Mouse (Mus musculus) cortical plate, adult 2 months (tissue): ENCODE results near the gene Mpv17l. TPM values are rescaled to one million over a fixed set of nuclear protein-coding genes. Genes with fewer than 3 reads are reported as not detected.
"Not testable (repeated sequence)": the region's sequence is repeated elsewhere in the genome, so short reads cannot be mapped to it uniquely, and the experiment has no call there.

Experiments
- H3K27ac ChIP-seq: fragments of 200-500 bp; 2 replicates; pipeline ENCODE4 v1.5.1; 2012; ENCODE audit warnings: low read length, control low read depth, inconsistent platforms; ENCODE audit not compliant: insufficient read depth
- H3K4me1 ChIP-seq: fragments of 200-500 bp; 2 replicates; pipeline ENCODE4 v1.6.1; 2011; ENCODE audit warnings: low read length; ENCODE audit not compliant: control insufficient read depth, insufficient read depth
- H3K4me3 ChIP-seq: fragments of 200-500 bp; 2 replicates; pipeline ENCODE4 v1.5.1; 2011; ENCODE audit warnings: mild to moderate bottlenecking, low read length, control low read depth; ENCODE audit not compliant: insufficient read depth
- CTCF ChIP-seq: fragments of 200-500 bp; IDR thresholded peaks from 2 replicates; pipeline ENCODE4 v1.5.1; 2011; ENCODE audit warnings: mild to moderate bottlenecking, control low read depth, low read length; ENCODE audit not compliant: insufficient read depth; ENCODE audit errors: extremely low read depth
- POLR2A ChIP-seq: fragments of 200-500 bp; IDR thresholded peaks from 2 replicates; pipeline ENCODE4 v1.6.1; 2011; ENCODE audit warnings: mild to moderate bottlenecking, low read length, control low read depth; ENCODE audit not compliant: insufficient read depth; ENCODE audit errors: extremely low read depth
- polyA plus RNA-seq: library from polyadenylated mRNA; depleted of rRNA; stranded (reverse); fragments of >200 nt; gene quantifications from 2 replicates; pipeline ENCODE4 v1.2.3, GENCODE M21; 2012

The Mpv17l gene
- polyA plus RNA-seq, 1 experiment = 53.9 TPM

- Histone ChIP-seq H3K27ac (no peak overlapping the region), H3K4me3 (no peak overlapping the region), H3K4me1 (no peaks in the 10 kb centered on the region)
- no peak for TF ChIP-seq CTCF
Observed at GRCm38 (mm10) chr16:13894097-13894496, 8.9 kb upstream of the Mpv17l start.

GRCm38 (mm10) chr16:13895740-13896139, 7.2 kb upstream of the Mpv17l start:
- no peak overlapping the region for H3K27ac ChIP-seq
- TF ChIP-seq CTCF (no peak), POLR2A (no peak)
- H3K4me1 ChIP-seq = no peaks in the 10 kb centered on the region
- no peak overlapping the region for H3K4me3 ChIP-seq

- TF ChIP-seq POLR2A (no peak), CTCF (no peak)
- Histone ChIP-seq H3K4me1 (no peaks in the 10 kb centered on the region), H3K4me3 (no peak overlapping the region), H3K27ac (no peak overlapping the region)
Observed at GRCm38 (mm10) chr16:13896357-13896756, 6.6 kb upstream of the Mpv17l start.

- Histone ChIP-seq H3K4me3 (no peak overlapping the region), H3K27ac (no peak overlapping the region), H3K4me1 (peaks cover 4% of the 10 kb centered on the region)
- TF ChIP-seq CTCF (no peak), POLR2A (no peak)
Observed at GRCm38 (mm10) chr16:13898981-13899380, 4.0 kb upstream of the Mpv17l start.

GRCm38 (mm10) chr16:13902397-13902831, 547 bp upstream of the Mpv17l start:
- TF ChIP-seq CTCF (no peak), POLR2A (no peak)
- Histone ChIP-seq H3K27ac (peak overlapping the region; percentile 43; the same call in 1 of the 2 replicates), H3K4me3 (peak overlapping the region; percentile 80), H3K4me1 (peaks cover 4% of the 10 kb centered on the region)

- TF ChIP-seq CTCF = peak; percentile 61
- no peak for TF ChIP-seq POLR2A
- H3K4me1 ChIP-seq = peaks cover 4% of the 10 kb centered on the region
- H3K27ac ChIP-seq = peak overlapping the region; percentile 62
- peak overlapping the region; percentile 80 for H3K4me3 ChIP-seq
Observed at GRCm38 (mm10) chr16:13903488-13903887, 527 bp downstream of the Mpv17l start.

GRCm38 (mm10) chr16:13907297-13907696, 4.3 kb downstream of the Mpv17l start:
- TF ChIP-seq POLR2A = no peak
- TF ChIP-seq CTCF = no peak
- H3K27ac ChIP-seq = no peak overlapping the region
- H3K4me1 ChIP-seq = no peaks in the 10 kb centered on the region
- H3K4me3 ChIP-seq = no peak overlapping the region

GRCm38 (mm10) chr16:13920093-13920492, 17.1 kb downstream of the Mpv17l start:
- Histone ChIP-seq H3K4me3 (no peak overlapping the region), H3K27ac (no peak overlapping the region), H3K4me1 (no peaks in the 10 kb centered on the region)
- no peak for TF ChIP-seq CTCF
- TF ChIP-seq POLR2A = no peak

- H3K4me1 ChIP-seq = no peaks in the 10 kb centered on the region
- H3K27ac ChIP-seq = no peak overlapping the region
- H3K4me3 ChIP-seq = no peak overlapping the region
- TF ChIP-seq CTCF (peak; percentile 29; the same call in 1 of the 2 replicates), POLR2A (no peak)
Observed at GRCm38 (mm10) chr16:13921063-13921462, 18.1 kb downstream of the Mpv17l start.

GRCm38 (mm10) chr16:13921781-13922180, 18.8 kb downstream of the Mpv17l start:
- Histone ChIP-seq H3K4me3 (no peak overlapping the region), H3K4me1 (no peaks in the 10 kb centered on the region), H3K27ac (no peak overlapping the region)
- no peak for TF ChIP-seq CTCF

- H3K27ac ChIP-seq, H3K4me3 ChIP-seq, H3K4me1 ChIP-seq: not testable (repeated sequence)
Observed at GRCm38 (mm10) chr16:13922499-13922898, 19.5 kb downstream of the Mpv17l start.

- not testable (repeated sequence) for H3K27ac ChIP-seq, H3K4me3 ChIP-seq, H3K4me1 ChIP-seq
Observed at GRCm38 (mm10) chr16:13922966-13923365, 20.0 kb downstream of the Mpv17l start.
